Comparison of ENCODE assay signal across 13 mouse cellular contexts in genomic region chr13:24144141-24144540, GRCm38 (mm10).
DNase-seq lines count a peak whose midpoint lies in the region; ATAC-seq lines count a peak whose summit lies in the region.
"Had no signal": no experiment of that assay in that cellular context is flagged by ENCODE, and none has a peak within 500 bp of the region (broad histone marks: within the 10 kb centered on the region; RNA-seq: fewer than 3 reads in every experiment).

No protein-coding gene starts in this region.

- peaks cover 6% of the 10 kb centered on the region; the same call in 1 of the 2 replicates for H3K4me1 ChIP-seq in embryonic facial prominence, embryonic 13.5 days
- no peaks in the 10 kb centered on the region for H3K4me1 ChIP-seq in embryonic facial prominence, embryonic 10.5 days
- H3K4me1 ChIP-seq in liver, embryonic 16.5 days (ENCODE audit: control insufficient read depth, low read depth, low read length): no peaks in the 10 kb centered on the region; the same call in 1 of the 2 replicates
- H3K4me1 ChIP-seq in hindbrain, embryonic 13.5 days (replicated peaks): no peaks in the 10 kb centered on the region
- H3K4me1 ChIP-seq: embryonic facial prominence, embryonic 15.5 days had no signal

- H3K9me3 ChIP-seq in embryonic facial prominence, embryonic 13.5 days: no peaks in the 10 kb centered on the region
- no peaks in the 10 kb centered on the region for H3K9me3 ChIP-seq in embryonic facial prominence, embryonic 10.5 days
- no peaks in the 10 kb centered on the region for H3K9me3 ChIP-seq in liver, embryonic 16.5 days (replicated peaks; ENCODE audit: control insufficient read depth, low read length)
- H3K9me3 ChIP-seq in hindbrain, embryonic 13.5 days: no peaks in the 10 kb centered on the region
- H3K9me3 ChIP-seq: embryonic facial prominence, embryonic 15.5 days; heart, embryonic 13.5 days had no signal

- H3K36me3 ChIP-seq in embryonic facial prominence, embryonic 13.5 days: peaks cover 18% of the 10 kb centered on the region; the same call in 1 of the 2 replicates
- no peaks in the 10 kb centered on the region for H3K36me3 ChIP-seq in embryonic facial prominence, embryonic 10.5 days (replicated peaks)
- H3K36me3 ChIP-seq in liver, embryonic 16.5 days (ENCODE audit: control insufficient read depth, insufficient read depth): no peaks in the 10 kb centered on the region
- H3K36me3 ChIP-seq in hindbrain, embryonic 13.5 days: no peaks in the 10 kb centered on the region
- H3K36me3 ChIP-seq: heart, embryonic 13.5 days had no signal

- H3K27me3 ChIP-seq in embryonic facial prominence, embryonic 13.5 days: no peaks in the 10 kb centered on the region
- H3K27me3 ChIP-seq in embryonic facial prominence, embryonic 10.5 days (replicated peaks; ENCODE audit: low read depth, poor library complexity, severe bottlenecking): no peaks in the 10 kb centered on the region
- no peaks in the 10 kb centered on the region for H3K27me3 ChIP-seq in liver, embryonic 16.5 days (ENCODE audit: control insufficient read depth, insufficient read depth, low read depth, low read length)
- H3K27me3 ChIP-seq in hindbrain, embryonic 13.5 days: no peaks in the 10 kb centered on the region
- H3K27me3 ChIP-seq: embryonic facial prominence, embryonic 15.5 days had no signal

- H3K4me2 ChIP-seq in embryonic facial prominence, embryonic 13.5 days: no peak overlapping the region
- no peak overlapping the region for H3K4me2 ChIP-seq in liver, embryonic 16.5 days (ENCODE audit: low read depth, low read length)
- no peak overlapping the region for H3K4me2 ChIP-seq in hindbrain, embryonic 13.5 days
- H3K4me2 ChIP-seq: embryonic facial prominence, embryonic 15.5 days; heart, embryonic 13.5 days had no signal

- H3K27ac ChIP-seq in embryonic facial prominence, embryonic 13.5 days: no peak overlapping the region
- no peak overlapping the region for H3K27ac ChIP-seq in embryonic facial prominence, embryonic 10.5 days (replicated peaks)
- H3K27ac ChIP-seq in liver, embryonic 16.5 days (ENCODE audit: low read length): no peak overlapping the region
- H3K27ac ChIP-seq in hindbrain, embryonic 13.5 days: no peak overlapping the region
- H3K27ac ChIP-seq: embryonic facial prominence, embryonic 15.5 days; heart, embryonic 13.5 days had no signal

- 0 out of 2 replicates have a peak, but pooled peaks have one; percentile 37 for ATAC-seq in embryonic facial prominence, embryonic 13.5 days (ENCODE audit: insufficient number of reproducible peaks, insufficient read depth, low FRiP score, low TSS enrichment, low read depth)
- peak; percentile 59; the same call in 1 of the 2 replicates for ATAC-seq in liver, embryonic 16.5 days (ENCODE audit: low read depth)
- ATAC-seq in hindbrain, embryonic 13.5 days (ENCODE audit: low FRiP score): no peak

- WGBS in embryonic facial prominence, embryonic 13.5 days: 30% methylated on average over 2 of the region's 2 CpGs
- WGBS in embryonic facial prominence, embryonic 10.5 days: 58% methylated on average over 2 of the region's 2 CpGs
- 20% methylated on average over 2 of the region's 2 CpGs for WGBS in liver, embryonic 16.5 days (ENCODE audit: insufficient replicate concordance)
- WGBS in hindbrain, embryonic 13.5 days: 70% methylated on average over 2 of the region's 2 CpGs

- H3K4me3 ChIP-seq in embryonic facial prominence, embryonic 13.5 days: no peak overlapping the region
- H3K4me3 ChIP-seq in embryonic facial prominence, embryonic 10.5 days: no peak overlapping the region
- no peak overlapping the region for H3K4me3 ChIP-seq in liver, embryonic 16.5 days (ENCODE audit: low read depth, low read length)
- no peak overlapping the region for H3K4me3 ChIP-seq in hindbrain, embryonic 13.5 days
- H3K4me3 ChIP-seq: embryonic facial prominence, embryonic 15.5 days; heart, embryonic 13.5 days; myocyte had no signal

- H3K9ac ChIP-seq in embryonic facial prominence, embryonic 13.5 days: no peak overlapping the region
- no peak overlapping the region for H3K9ac ChIP-seq in liver, embryonic 16.5 days (ENCODE audit: low read depth, low read length)
- no peak overlapping the region for H3K9ac ChIP-seq in hindbrain, embryonic 13.5 days
- H3K9ac ChIP-seq: embryonic facial prominence, embryonic 15.5 days; heart, embryonic 13.5 days had no signal

- no peak for DNase-seq in embryonic facial prominence, embryonic 10.5 days (ENCODE audit: low spot score)
- DNase-seq in liver: no peak
- peak; percentile 26 for DNase-seq in cerebellum, adult 9-11 months
- DNase-seq in lung, postnatal 36 days: peak; percentile 78
- DNase-seq in layer of hippocampus, adult 11-12 months (ENCODE audit: low spot score): no peak
- DNase-seq: kidney, adult 11 months; thymus, postnatal 4 days had no signal

Comparison
In these comparisons a context has a peak if more than half of its experiments do, and no peak if none do; other contexts are left out.
1. DNase-seq: peak in cerebellum, adult 9-11 months (single experiment) and lung, postnatal 36 days (single experiment); none in embryonic facial prominence, embryonic 10.5 days (single experiment), liver (single experiment) and layer of hippocampus, adult 11-12 months (single experiment).